Mouse (Mus musculus) thymus, postnatal 10 days (tissue): ENCODE results near the gene Tas2r143.

ENCODE experiments used
- DNase-seq, 2 experiments: peaks; one replicate each; pipeline ENCODE4 v3.0.0; 2021; ENCODE audit warnings: low spot score in 2 of 2

The Tas2r143 gene

DNA sequence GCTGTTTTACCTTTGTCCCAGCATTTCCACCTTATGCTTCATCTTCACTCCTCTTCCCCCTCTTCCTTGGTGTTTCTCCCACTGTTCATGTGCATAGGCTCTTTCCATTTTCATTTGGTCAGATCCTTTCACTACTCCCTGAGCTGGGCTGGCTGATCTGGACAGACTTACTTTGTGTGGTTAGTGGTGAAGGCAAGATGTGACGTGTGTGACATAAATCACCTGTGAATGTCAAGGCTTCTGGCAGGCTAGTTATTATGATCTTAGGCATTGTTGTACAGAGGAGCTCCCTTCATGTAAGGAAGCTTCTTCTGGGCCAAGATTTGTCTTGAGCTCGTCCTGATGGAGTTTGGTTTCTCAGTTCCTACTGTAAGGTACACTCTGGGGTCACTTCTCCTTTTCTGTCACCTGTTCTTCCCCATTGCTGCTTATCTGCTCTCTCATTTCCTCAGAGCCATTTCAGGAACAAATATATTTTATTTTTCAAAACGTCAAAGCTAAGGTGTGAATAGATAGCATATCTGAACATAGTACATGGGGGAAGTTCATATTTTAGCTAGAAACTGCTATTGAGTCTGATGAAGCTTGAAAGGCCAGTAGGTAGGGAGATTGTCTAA is 2.9 kb upstream of the Tas2r143 start:
- DNase-seq: no peak

DNA sequence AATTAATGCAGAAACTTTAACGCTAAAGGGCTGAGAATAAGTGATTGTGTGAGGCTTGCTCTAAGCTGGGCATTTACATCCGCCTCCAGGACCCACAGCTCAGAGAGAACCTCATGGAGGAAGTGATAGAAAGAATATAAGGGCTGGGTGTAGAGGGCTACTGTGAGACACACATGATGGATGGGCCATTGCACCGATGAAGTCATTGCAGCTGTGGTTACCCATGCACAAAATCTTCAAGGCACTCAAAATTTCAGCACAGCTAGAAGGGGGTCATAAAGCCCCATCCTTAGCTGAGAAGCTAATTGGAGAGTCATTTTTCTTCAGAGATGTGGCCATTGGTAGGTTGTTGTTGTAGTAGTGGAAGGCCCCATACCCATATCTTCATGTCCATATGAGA is 1.8 kb upstream of the Tas2r143 start:
- DNase-seq: no peak

DNA sequence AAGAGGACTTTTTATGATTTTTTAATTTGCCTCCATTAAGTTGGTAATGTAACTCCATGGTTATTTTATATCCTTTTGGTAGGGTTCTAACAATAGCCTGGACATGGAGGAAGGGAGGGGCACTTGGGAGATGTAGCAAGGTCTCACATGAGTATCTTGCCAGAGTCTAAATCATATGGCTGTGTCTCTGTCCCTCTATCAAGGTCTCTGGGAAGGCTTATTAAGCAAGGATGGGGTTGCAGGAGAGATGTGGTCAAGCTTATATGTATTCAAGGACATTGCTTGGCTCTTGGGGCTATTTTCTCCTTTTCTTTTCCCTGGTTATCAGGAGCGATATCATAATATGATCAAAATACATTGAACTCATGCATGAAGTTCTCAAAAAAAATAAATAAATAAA is 1.0 kb upstream of the Tas2r143 start:
- DNase-seq: no peak

DNA sequence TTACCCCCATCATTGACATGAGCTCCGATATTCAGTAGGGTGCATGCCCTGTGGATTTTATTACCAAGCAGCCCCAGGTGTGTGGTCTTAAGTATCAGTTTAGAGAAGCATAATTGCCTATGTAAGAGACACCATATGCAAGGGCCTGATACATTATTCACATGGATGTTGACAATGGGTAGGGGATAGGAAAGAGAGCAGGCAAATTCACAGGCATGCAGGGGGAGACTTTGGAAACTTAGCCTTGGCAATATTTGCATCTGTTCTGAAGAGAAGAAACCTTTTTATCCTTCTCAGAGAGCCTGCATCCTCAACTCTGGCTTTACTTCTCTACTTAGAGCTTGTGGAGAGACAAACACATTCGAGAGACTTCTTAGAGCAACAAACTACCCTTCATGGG is 5.1 kb downstream of the Tas2r143 start, which contains the start of gene Tas2r135:
TSS of gene Tas2r135 (plus strand) at position 301 of the 400 bp plus-strand sequence.
- no peak for DNase-seq

DNA sequence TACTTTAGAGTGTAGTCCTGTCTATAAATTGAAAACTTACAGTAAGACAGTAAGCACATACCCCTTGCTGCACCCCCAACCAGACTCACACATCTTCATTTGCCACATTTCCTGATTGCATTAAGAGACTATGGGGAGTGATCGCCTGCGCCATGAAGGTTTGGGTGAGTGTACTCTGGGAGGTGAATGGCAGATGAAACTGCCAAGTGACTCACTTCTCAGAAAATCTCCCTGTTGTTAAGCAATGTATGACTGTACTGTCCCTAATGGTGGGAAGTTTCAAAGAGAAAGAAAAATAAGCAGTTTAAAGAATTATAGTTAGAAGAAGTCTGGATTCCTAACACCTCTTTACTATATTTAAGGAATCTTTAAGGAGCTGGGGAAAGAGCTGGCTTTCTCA is 19.4 kb downstream of the Tas2r143 start:
- no peak for DNase-seq

DNA sequence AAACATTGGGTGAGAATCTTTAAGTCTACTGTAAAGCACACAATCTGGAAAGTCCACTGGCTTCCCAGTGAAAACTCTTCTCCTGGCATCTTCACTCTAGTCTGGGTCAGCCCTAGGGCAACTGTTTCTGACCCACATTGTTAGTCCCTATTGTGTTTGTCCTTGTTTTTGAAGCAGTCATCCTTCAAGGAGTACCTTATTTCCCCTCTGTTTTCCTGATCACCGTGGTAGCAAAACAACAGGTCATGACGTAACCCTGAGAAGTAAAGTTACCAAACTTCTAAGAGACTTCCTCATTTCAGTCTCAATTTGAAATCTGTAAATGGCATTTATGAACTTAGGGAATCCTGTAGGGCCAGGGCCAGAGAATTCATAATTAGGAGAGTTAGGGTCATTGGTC is 21.4 kb downstream of the Tas2r143 start:
- no peak for DNase-seq

DNA sequence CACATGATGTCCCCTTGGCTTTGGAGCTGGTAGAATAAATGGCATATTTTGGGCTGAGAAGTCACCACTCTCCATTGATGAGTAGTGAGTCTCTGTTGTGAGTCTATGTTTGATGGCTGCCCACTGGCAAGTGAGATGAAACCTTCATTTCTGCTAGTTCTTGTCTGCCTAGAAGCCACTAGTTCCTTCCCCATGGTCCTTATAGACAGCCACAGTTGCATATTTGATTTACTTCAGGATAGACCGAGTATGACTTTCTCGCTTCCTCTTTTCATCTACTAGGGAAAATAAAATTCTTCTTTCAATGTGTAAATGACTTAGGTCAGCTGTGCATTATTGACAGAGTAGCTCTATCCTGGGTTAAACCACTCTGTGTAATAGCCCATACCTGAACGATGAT is 24.4 kb downstream of the Tas2r143 start:
- no peak for DNase-seq

DNA sequence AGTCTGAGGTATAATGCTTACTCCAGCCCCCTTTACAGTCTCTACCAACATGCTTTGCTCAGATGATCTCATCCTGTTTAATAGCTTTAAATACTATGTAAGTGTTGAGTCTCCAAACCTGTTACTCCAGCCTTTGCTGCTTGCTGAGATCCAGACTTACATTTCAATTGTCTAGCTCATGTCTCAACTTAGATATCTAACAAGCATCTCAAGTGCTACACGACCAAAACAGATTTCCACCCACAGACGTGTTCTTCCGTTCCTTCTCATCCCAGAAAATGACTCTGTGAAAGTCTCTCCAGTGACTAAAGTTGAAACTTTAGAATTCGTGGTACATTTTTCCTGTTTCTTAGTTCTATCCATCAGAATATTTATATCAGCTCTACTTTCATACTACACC is 26.3 kb downstream of the Tas2r143 start:
- no peak for DNase-seq

DNA sequence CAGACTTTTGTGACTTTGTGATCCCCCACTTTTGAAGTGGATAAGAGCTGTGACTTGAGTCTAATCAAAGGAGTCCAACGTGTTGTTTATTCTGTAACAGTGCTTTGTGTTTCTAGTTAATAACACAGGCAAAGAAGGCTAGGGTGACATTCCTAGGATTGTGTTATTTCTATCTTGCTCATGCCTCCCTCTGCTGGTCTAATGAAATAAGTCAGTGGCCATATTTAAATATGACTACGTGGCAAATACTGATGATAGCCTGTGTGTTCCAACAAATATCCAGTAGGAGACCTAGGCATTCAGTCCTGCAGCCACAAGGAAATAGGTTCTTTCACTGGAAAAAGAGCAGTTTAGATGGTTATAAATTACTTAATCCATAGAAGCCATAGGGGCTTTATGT is 33.5 kb downstream of the Tas2r143 start:
- no peak for DNase-seq

DNA sequence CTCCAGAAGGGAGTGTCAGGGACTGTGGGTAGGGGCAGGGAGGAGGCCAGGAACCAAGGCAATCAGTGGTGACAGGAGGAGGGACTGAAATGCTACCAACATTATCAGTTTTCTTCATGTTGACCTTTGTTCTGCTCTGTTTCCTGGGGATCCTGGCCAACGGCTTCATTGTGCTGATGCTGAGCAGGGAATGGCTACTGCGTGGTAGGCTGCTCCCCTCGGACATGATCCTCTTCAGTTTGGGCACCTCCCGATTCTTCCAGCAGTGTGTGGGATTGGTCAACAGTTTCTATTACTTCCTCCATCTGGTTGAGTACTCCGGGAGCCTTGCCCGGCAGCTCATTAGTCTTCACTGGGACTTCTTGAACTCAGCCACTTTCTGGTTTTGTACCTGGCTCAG is 34.4 kb downstream of the Tas2r143 start, which contains the start of gene Tas2r126:
TSS of gene Tas2r126 (plus strand) at position 90 of the 400 bp plus-strand sequence.
- DNase-seq: no peak

DNA sequence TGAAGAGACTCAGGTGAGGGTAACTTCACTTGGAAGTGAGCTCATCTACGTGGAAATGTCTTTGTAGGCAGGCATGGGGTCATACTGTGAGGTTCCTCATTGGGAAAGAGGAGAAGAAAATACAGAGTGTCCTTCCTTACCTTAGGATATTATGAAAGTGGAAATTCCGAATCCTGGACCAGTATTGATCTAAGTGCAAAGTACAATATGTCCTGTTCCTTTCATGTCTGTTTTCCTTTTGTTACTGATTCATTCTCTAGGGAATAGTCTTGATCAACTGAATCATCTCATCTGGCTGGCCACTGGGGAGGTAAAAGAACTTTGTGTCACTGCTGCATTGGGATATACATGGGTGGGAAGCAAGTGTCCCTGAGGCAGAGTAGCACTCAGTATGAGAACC is 35.5 kb downstream of the Tas2r143 start:
- DNase-seq: no peak

DNA sequence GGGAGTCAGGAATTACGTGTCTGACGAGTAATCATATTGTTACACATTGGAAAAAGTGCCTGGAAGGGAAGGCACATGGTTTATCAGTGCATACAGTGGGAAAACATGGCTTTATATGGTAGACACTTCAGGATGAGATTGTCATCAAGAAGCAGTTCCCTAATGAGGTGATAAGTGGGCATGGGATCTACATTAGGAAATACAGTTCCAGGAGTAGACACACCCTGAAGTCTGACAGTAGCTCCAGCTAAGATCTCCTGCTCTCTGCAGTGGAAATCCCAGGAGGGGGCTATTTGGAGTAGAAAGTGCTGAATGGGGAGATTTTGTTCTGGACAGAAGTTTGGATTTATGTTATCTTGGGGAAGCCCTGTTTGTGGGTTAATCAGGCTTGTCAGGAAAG is 41.4 kb downstream of the Tas2r143 start:
- DNase-seq: no peak

DNA sequence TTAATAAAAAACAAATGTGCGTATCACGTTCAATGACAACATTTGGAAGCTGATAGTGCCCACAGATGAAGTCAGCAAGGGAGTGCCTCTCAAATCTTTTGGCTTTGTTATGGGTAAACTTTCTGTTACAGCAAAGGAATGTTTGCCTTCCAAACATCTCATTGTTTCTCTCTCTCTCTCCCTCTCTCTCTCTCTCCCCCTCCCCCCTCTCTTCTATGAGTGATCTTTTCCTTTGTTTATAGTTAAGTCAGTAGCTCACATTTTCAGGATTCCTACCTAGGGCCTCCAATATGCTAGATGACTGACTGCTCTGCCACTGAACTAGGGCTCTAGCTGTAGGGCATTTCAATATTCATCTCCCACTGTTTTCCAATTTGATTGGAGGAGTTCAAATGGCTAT is 44.5 kb downstream of the Tas2r143 start:
- DNase-seq: no peak

DNA sequence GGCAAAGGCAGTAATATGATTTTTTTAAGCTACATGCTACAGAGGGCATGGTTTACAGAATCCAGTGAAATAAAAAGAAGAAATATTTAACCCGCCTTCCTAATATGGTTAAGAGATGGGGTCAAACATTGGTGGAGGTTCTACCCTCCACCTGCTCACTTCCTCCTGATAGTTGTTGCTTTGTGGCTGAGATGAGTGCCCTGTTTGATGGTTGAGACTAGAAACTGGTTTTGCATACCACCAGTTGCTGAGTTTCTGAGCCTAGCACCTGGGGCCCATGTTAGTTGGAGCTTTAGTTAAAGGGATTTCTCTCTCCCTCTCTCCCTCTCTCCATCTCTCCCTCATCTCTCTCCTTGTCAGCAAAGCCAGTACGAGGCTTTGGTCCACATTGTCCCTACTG is 47.3 kb downstream of the Tas2r143 start:
- DNase-seq: no peak
